Mouse (Mus musculus) stomach, postnatal 0 days (tissue): ENCODE results near the gene Itga8.

Experiments
- CTCF ChIP-seq: IDR thresholded peaks from 2 replicates; pipeline ENCODE4 v1.5.1; 2016; ENCODE audit warnings: antibody characterized with exemption, low read depth, mild to moderate bottlenecking, moderate library complexity
- EP300 ChIP-seq: optimal IDR thresholded peaks from 2 replicates; pipeline ENCODE3; 2016; ENCODE audit warnings: antibody characterized with exemption

DNA sequence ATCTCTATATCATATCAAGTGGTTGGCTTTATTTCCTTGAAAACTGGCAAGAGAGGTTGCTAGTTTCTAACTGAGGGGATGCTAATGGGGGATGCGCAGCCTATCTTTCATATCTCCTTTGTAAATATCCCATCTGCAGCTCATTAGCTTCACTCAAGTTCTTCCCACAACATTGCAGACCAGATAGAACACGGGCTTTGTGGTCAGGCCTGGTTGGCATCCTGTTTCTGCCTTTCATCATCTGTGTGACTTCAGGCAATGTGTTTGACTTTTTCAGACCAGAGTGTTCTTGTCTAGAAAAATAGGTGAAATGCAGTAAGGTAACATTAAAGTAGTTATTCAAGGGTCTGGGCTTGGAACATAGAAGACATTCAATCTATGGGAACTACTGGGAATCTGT lies 121.1 kb downstream of the Itga8 start:
- TF ChIP-seq CTCF (no peak), EP300 (no peak)
